Mouse (Mus musculus): Measurements from ENCODE around the gene Olfr576.

DNA sequence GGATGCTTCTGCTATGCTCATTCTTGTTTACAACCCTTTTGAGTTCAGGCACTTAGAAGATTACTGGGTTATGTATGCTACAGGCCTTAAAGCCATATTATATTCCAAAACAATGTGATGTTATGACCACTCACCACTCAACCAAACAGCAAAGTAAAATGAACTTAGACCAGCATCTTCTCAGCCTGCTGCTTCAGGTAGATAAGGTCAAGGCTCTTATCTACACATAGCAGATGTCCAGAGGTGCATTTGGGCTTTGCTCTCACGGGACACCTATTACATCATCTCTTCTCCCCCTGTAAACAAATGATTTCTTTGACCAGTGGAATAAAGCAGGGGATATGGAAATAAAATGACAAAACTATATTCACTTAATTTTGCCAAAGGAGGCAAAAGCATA is 3.9 kb upstream of the Olfr576 start, which contains the start of gene Olfr575:
- TF ChIP-seq POLR2A (IDR thresholded peaks at IDR 0.05; ENCODE audit: borderline replicate concordance, extremely low read depth, insufficient read depth, insufficient read length, poor library complexity, severe bottlenecking) (no peak), CTCF (IDR thresholded peaks at IDR 0.05; ENCODE audit: borderline replicate concordance, extremely low read depth, insufficient read depth, insufficient read length) (no peak)
